Mouse (Mus musculus) heart, embryonic 13.5 days (tissue): ENCODE data around the gene Atp8b4. TPM values are rescaled to one million over a fixed set of nuclear protein-coding genes. Genes with fewer than 3 reads are reported as not detected.
A peak's percentile ranks its signal among the peaks of the same experiment; 100 is the strongest.

Source experiments
- ATAC-seq: fragments of 200-750 bp; cut with Nextera tagmentation; 2 replicates; pipeline ENCODE4 v1.8.0; 2017; ENCODE audit warnings: moderate TSS enrichment; ENCODE audit not compliant: insufficient number of reproducible peaks, low FRiP score, low TSS enrichment; ENCODE audit errors: extremely low read depth
- H3K27ac ChIP-seq: fragments of 300-500 bp; sonication (generic); replicated peaks from 2 replicates; pipeline ENCODE4 v1.5.1; 2015; ENCODE audit warnings: moderate library complexity, mild to moderate bottlenecking, inconsistent platforms
- H3K27me3 ChIP-seq: fragments of 300-500 bp; sonication (generic); replicated peaks from 2 replicates; pipeline ENCODE4 v1.6.1; 2015; ENCODE audit warnings: mild to moderate bottlenecking, inconsistent platforms
- H3K36me3 ChIP-seq: fragments of 300-500 bp; sonication (generic); 2 replicates; pipeline ENCODE4 v1.6.1; 2015; ENCODE audit warnings: mild to moderate bottlenecking, inconsistent platforms
- H3K4me1 ChIP-seq: fragments of 300-500 bp; sonication (generic); 2 replicates; pipeline ENCODE4 v1.6.1; 2015; ENCODE audit warnings: inconsistent platforms
- H3K4me2 ChIP-seq: fragments of 300-500 bp; sonication (generic); 2 replicates; pipeline ENCODE4 v1.6.1; 2015; ENCODE audit warnings: inconsistent platforms, mild to moderate bottlenecking, moderate library complexity
- H3K4me3 ChIP-seq: fragments of 300-500 bp; sonication (generic); 2 replicates; pipeline ENCODE4 v1.5.1; 2015; ENCODE audit warnings: moderate library complexity, mild to moderate bottlenecking, inconsistent platforms
- H3K9ac ChIP-seq: fragments of 300-500 bp; sonication (generic); 2 replicates; pipeline ENCODE4 v1.6.1; 2015; ENCODE audit warnings: inconsistent platforms, mild to moderate bottlenecking, moderate library complexity
- H3K9me3 ChIP-seq: fragments of 300-500 bp; sonication (generic); 2 replicates; pipeline ENCODE4 v1.6.1; 2016; ENCODE audit warnings: inconsistent platforms
- WGBS: fragments of 180-500 bp; shearing (Covaris S2); methylation state at CpG from one replicate; pipeline ENCODE4 v1.1.7; 2015; ENCODE audit warnings: mixed read lengths; 5-methylcytosine and 5-hydroxymethylcytosine counted together
- polyA plus RNA-seq: library from polyadenylated mRNA; unstranded; fragments of >200 nt; fragmentation: Nextera tagmentation; extraction: Ambion mirVana; gene quantifications from 2 replicates; pipeline ENCODE4 v1.2.1, GENCODE M21; 2015

Atp8b4 gene
- polyA plus RNA-seq, 1 experiment from 2014 or later = 0.27 TPM

DNA sequence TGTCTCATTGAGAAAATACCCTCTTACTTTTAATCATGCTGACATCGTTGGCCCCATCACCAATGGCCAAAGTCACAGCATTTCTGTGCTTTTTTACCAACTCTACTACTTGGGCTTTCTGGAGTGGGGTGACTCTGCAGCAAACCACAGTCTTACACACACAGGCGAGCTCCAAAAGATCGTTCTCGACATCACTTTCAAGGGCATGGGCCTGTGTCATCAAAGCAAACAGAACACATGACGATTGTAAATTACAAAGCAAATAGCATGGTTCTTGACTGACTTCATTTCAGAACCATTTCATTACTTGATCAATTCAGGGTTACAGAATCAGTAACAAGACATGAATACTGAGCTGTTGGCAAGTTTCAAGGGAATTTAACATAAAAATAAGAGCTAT, 141.7 kb downstream of the Atp8b4 start:
- Histone ChIP-seq H3K4me3 (no peak overlapping the region), H3K27me3 (no peaks in the 10 kb centered on the region), H3K9ac (no peak overlapping the region), H3K36me3 (no peaks in the 10 kb centered on the region), H3K4me2 (no peak overlapping the region), H3K4me1 (peaks cover 15% of the 10 kb centered on the region), H3K9me3 (no peaks in the 10 kb centered on the region), H3K27ac (no peak overlapping the region)
- no peak for ATAC-seq
- 79% methylated on average over 5 of the region's 5 CpGs for WGBS

DNA sequence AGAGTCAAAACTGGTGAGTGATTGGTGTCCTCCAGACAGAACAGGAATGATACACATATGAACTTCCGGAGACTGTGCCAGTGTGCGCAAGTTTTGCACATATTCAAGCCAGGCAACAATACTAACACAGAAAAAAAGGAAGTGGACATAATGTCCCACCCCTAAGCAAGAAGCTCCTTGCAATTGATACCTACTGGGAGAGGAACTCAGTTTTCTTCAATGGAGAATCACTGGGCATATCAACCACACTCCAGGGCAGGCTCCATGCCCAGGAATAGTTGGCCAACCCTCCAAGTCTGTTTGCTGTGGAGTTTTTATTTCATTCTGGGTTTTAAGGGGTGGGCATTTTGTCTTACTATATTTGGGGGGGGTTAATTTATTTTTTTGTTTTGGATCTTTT, 145.2 kb downstream of the Atp8b4 start:
- no peak overlapping the region for H3K9ac ChIP-seq
- no peaks in the 10 kb centered on the region for H3K9me3 ChIP-seq
- H3K4me1 ChIP-seq = no peaks in the 10 kb centered on the region
- no peaks in the 10 kb centered on the region for H3K36me3 ChIP-seq
- H3K4me2 ChIP-seq = no peak overlapping the region
- no peak for ATAC-seq
- H3K27me3 ChIP-seq = no peaks in the 10 kb centered on the region
- 93% methylated on average over 2 of the region's 2 CpGs for WGBS
- no peak overlapping the region for H3K4me3 ChIP-seq
- H3K27ac ChIP-seq = no peak overlapping the region

DNA sequence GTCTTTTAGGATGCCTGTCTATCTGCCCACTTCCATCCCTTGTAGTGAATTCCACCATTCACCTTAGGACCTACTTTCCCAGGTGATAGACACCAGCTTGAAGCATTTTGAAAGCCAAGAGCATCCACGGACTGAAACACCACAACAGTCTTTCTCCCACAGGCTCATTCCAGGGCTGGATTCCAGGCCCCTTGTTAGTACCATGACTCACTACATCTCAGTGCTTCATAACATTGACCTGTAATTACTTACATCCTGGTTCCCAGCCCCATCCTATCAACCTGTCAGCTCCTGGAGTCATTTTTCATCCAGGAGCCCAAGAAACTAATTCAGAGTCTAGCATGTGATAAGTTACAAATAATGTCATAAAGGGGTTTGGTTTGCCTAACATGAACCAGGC, 148.7 kb downstream of the Atp8b4 start:
- no peaks in the 10 kb centered on the region for H3K27me3 ChIP-seq
- whole genome bisulfite sequencing = 52% methylated on average over 1 of the region's 1 CpGs

GRCm38 (mm10) chr2:126343026-126343593, 157.4 kb downstream of the Atp8b4 start:
- WGBS = 13% methylated on average over 3 of the region's 3 CpGs
- H3K9me3 ChIP-seq = no peaks in the 10 kb centered on the region
- no peaks in the 10 kb centered on the region for H3K27me3 ChIP-seq
- H3K4me2 ChIP-seq = peak overlapping the region; percentile 20; the same call in 1 of the 2 replicates
- H3K36me3 ChIP-seq = no peaks in the 10 kb centered on the region
- 0 out of 2 replicates have a peak overlapping the region, but pooled peaks have one; percentile 56 for H3K27ac ChIP-seq
- no peak overlapping the region for H3K9ac ChIP-seq
- H3K4me1 ChIP-seq = peaks cover 9% of the 10 kb centered on the region
- no peak overlapping the region for H3K4me3 ChIP-seq
- ATAC-seq = no peak

More for the DNA sequence above, 148.7 kb downstream of the Atp8b4 start:
- no peak for ATAC-seq
- Histone ChIP-seq H3K27ac (no peak overlapping the region), H3K4me1 (no peaks in the 10 kb centered on the region), H3K4me2 (no peak overlapping the region), H3K4me3 (no peak overlapping the region), H3K36me3 (no peaks in the 10 kb centered on the region), H3K9ac (no peak overlapping the region), H3K9me3 (no peaks in the 10 kb centered on the region)

GRCm38 (mm10) chr2:126341521-126341920, 159.0 kb downstream of the Atp8b4 start:
- no peaks in the 10 kb centered on the region for H3K27me3 ChIP-seq
- no peak for ATAC-seq
- no peak overlapping the region for H3K4me3 ChIP-seq
- no peaks in the 10 kb centered on the region for H3K36me3 ChIP-seq
- H3K9me3 ChIP-seq = no peaks in the 10 kb centered on the region
- H3K4me2 ChIP-seq = no peak overlapping the region
- no peak overlapping the region for H3K27ac ChIP-seq
- H3K4me1 ChIP-seq = peaks cover 9% of the 10 kb centered on the region
- 88% methylated on average over 8 of the region's 8 CpGs for WGBS
- H3K9ac ChIP-seq = no peak overlapping the region

- H3K4me2 ChIP-seq = no peak overlapping the region
- no peak overlapping the region for H3K9ac ChIP-seq
- H3K4me3 ChIP-seq = no peak overlapping the region
- no peak overlapping the region for H3K27ac ChIP-seq
- 84% methylated on average over 7 of the region's 7 CpGs for WGBS
- H3K4me1 ChIP-seq = peaks cover 9% of the 10 kb centered on the region
- H3K27me3 ChIP-seq = no peaks in the 10 kb centered on the region
- H3K9me3 ChIP-seq = no peaks in the 10 kb centered on the region
- no peak for ATAC-seq
- H3K36me3 ChIP-seq = no peaks in the 10 kb centered on the region
These were observed 160.3 kb downstream of the Atp8b4 start for GRCm38 (mm10) chr2:126340201-126340600.

- no peak overlapping the region for H3K9ac ChIP-seq
- WGBS = 85% methylated on average over 8 of the region's 8 CpGs
- peaks cover 9% of the 10 kb centered on the region for H3K4me1 ChIP-seq
- no peaks in the 10 kb centered on the region for H3K27me3 ChIP-seq
- no peak overlapping the region for H3K4me3 ChIP-seq
- H3K9me3 ChIP-seq = no peaks in the 10 kb centered on the region
- H3K36me3 ChIP-seq = no peaks in the 10 kb centered on the region
- no peak overlapping the region for H3K27ac ChIP-seq
- ATAC-seq = no peak
- no peak overlapping the region for H3K4me2 ChIP-seq
These were observed 161.0 kb downstream of the Atp8b4 start for GRCm38 (mm10) chr2:126339516-126339915.

GRCm38 (mm10) chr2:126337143-126337542, 163.3 kb downstream of the Atp8b4 start:
- Histone ChIP-seq H3K4me1 (no peaks in the 10 kb centered on the region), H3K36me3 (no peaks in the 10 kb centered on the region), H3K9ac (no peak overlapping the region), H3K27ac (no peak overlapping the region), H3K4me3 (no peak overlapping the region), H3K9me3 (no peaks in the 10 kb centered on the region), H3K4me2 (no peak overlapping the region), H3K27me3 (no peaks in the 10 kb centered on the region)
- 78% methylated on average over 5 of the region's 5 CpGs for WGBS
- ATAC-seq = no peak

DNA sequence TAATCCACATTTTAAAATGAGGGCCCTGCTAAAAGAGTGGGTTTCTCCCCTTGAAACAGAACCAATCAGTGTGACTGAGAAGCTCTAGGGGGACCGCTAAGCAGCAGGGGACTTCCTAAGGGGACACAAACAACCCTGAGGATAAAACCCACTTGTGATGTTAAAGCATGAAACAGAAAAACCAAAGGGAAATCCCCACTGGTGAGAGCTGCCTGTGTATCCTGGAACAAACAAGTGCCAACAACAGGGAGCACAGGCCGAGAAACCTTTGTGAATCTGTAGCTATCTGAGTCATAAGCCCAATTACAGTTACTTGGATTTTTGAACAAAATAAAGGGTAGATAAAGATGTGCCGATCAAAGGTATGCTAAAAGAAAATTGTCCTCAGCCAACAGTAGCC, 168.7 kb downstream of the Atp8b4 start:
- H3K4me3 ChIP-seq = no peak overlapping the region
- H3K27ac ChIP-seq = no peak overlapping the region
- H3K4me2 ChIP-seq = no peak overlapping the region
- H3K36me3 ChIP-seq = no peaks in the 10 kb centered on the region
- no peaks in the 10 kb centered on the region for H3K27me3 ChIP-seq
- H3K9ac ChIP-seq = no peak overlapping the region
- no peaks in the 10 kb centered on the region for H3K4me1 ChIP-seq
- no peaks in the 10 kb centered on the region for H3K9me3 ChIP-seq
- 84% methylated on average over 3 of the region's 3 CpGs for WGBS
- no peak for ATAC-seq

GRCm38 (mm10) chr2:126323206-126323605, 177.3 kb downstream of the Atp8b4 start:
- no peak overlapping the region for H3K9ac ChIP-seq
- H3K4me1 ChIP-seq = no peaks in the 10 kb centered on the region
- WGBS = 86% methylated on average over 7 of the region's 7 CpGs
- H3K4me2 ChIP-seq = no peak overlapping the region
- H3K9me3 ChIP-seq = no peaks in the 10 kb centered on the region
- H3K27me3 ChIP-seq = no peaks in the 10 kb centered on the region
- H3K4me3 ChIP-seq = no peak overlapping the region
- no peak for ATAC-seq
- H3K27ac ChIP-seq = no peak overlapping the region
- H3K36me3 ChIP-seq = no peaks in the 10 kb centered on the region

GRCm38 (mm10) chr2:126322631-126323031, 177.8 kb downstream of the Atp8b4 start:
- ATAC-seq = no peak
- Histone ChIP-seq H3K4me1 (no peaks in the 10 kb centered on the region), H3K27ac (no peak overlapping the region), H3K9me3 (no peaks in the 10 kb centered on the region), H3K9ac (no peak overlapping the region), H3K4me2 (no peak overlapping the region), H3K36me3 (no peaks in the 10 kb centered on the region), H3K4me3 (no peak overlapping the region), H3K27me3 (no peaks in the 10 kb centered on the region)
- WGBS = 72% methylated on average over 15 of the region's 15 CpGs

DNA sequence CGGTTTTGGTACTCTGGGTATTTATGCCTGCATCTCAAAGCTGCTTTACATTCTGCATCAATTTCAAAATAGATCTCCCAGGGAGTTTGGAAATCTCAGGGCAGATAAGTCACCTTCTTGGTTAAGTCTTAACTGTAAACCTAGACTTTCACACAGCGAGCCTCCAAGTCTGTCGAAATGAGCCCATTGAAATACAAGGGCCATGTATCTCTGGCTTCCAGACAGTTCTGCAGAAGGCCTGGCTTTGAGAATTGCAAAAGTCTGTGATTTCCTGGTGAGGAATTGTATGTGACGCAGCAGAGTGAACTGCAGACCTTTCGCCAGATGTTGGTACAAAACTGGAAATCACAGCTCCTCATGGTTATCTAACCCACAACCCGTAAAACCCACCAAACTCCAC, 182.4 kb downstream of the Atp8b4 start:
- Histone ChIP-seq H3K4me1 (no peaks in the 10 kb centered on the region), H3K9me3 (no peaks in the 10 kb centered on the region; the same call in 1 of the 2 replicates), H3K9ac (no peak overlapping the region), H3K4me2 (no peak overlapping the region), H3K36me3 (no peaks in the 10 kb centered on the region), H3K27ac (no peak overlapping the region), H3K27me3 (no peaks in the 10 kb centered on the region), H3K4me3 (no peak overlapping the region)
- no peak for ATAC-seq
- WGBS = 81% methylated on average over 6 of the region's 6 CpGs
